Mouse (Mus musculus): Measurements from ENCODE around the gene 4931428L18Rik. TPM values are rescaled to one million over a fixed set of nuclear protein-coding genes. Genes with fewer than 3 reads are reported as not detected.
A peak's percentile ranks its signal among the peaks of the same experiment; 100 is the strongest.

The 4931428L18Rik gene
- polyA plus RNA-seq, 1 experiment from 2014 or later: not detected

DNA sequence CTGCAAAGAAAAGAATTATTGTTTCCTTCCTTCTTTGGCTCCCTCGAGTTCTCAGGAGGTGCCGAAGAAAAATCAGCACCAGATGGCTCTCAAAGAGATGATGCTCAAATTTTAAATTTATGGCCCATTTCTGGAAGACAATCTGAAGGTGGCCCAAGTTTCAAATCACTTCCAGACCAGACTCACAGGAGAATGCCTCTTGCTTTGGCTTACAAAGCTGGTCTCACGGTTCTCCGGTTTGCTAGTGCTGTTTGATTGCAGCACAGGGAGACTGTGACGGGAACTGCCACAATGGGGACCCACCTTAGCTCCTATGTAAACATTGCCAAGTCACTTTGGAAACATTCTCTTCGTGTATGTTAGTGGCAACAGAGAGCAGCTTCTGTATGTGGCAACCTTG lies 72.8 kb downstream of the 4931428L18Rik start:
- H3K27ac ChIP-seq: no peak overlapping the region
- H3K27me3 ChIP-seq: no peaks in the 10 kb centered on the region
- WGBS: 15% methylated on average over 6 of the region's 6 CpGs
- no peak overlapping the region for H3K9ac ChIP-seq (replicated peaks)
- H3K4me2 ChIP-seq: peak overlapping the region; percentile 15; the same call in 1 of the 2 replicates
- H3K4me3 ChIP-seq (replicated peaks): no peak overlapping the region
- H3K4me1 ChIP-seq (replicated peaks): peaks cover 21% of the 10 kb centered on the region
- H3K36me3 ChIP-seq: no peaks in the 10 kb centered on the region
- H3K9me3 ChIP-seq: no peaks in the 10 kb centered on the region
- peak; percentile 50; the same call in 1 of the 2 replicates for ATAC-seq (ENCODE audit: insufficient number of reproducible peaks, insufficient read depth, low FRiP score, low TSS enrichment, low read depth)

DNA sequence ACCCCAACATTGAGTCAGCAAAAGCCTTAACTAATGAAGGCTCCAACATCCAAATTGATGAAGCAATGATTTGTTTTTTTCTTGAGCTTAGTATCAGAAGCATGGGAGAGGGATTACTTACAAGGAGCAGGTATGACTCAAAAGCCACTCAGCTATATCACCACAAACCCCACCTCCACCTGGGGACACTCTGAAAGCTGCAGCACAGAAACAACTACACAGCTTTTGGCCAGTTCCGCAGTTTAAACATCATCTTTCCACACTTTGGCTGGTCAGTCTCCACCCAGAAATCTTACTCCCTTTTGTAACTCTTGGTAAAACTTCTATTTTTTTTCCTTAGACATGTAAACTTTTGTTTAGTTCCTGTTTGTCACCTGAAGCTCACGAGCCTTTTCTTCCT lies 78.9 kb downstream of the 4931428L18Rik start:
- Histone ChIP-seq H3K27me3 (no peaks in the 10 kb centered on the region), H3K4me3 (replicated peaks) (no peak overlapping the region), H3K9me3 (no peaks in the 10 kb centered on the region), H3K9ac (replicated peaks) (no peak overlapping the region), H3K36me3 (no peaks in the 10 kb centered on the region), H3K4me2 (no peak overlapping the region), H3K4me1 (replicated peaks) (peaks cover under 1% of the 10 kb centered on the region), H3K27ac (no peak overlapping the region)
- WGBS: 81% methylated on average over 2 of the region's 2 CpGs
- no peak for ATAC-seq (ENCODE audit: insufficient number of reproducible peaks, insufficient read depth, low FRiP score, low TSS enrichment, low read depth)

DNA sequence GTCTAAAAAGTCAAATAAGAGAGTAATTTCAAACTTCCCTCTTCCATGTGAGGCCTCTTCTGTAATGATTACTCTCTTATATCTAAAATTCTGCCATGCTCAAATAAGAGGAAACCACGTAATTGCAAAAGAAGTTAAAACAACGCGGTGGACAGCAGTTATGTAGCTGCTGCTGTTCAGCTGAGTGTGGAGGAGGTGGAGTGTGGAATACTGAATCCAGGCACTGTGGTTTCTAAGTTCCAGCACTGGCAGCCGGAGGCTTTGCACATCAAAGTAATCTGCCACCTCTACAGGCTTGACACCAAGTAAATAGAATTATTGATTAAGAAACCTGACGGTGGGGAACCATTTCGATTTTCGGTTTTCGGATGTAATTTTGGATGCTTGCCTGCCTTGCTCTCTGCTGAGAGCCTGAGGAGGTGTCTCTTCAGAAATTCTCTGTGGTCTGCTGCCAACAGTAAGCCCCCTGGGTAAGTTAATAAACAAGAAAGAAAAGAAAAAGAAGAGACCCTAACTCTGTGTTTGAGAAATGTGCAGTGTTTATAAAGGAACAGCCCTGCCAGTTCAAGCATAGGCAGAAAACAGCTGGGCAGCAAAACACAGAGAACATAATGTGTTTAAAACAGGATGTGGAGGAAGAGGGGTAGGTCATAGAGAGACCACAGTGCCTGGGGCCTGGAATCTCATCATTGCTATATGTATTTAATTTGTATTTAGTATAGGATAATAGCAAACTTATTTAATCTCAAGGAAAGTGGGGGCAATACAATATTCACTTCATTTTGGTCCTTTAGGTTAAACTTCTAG lies 80.0 kb downstream of the 4931428L18Rik start:
- H3K4me2 ChIP-seq: no peak overlapping the region

DNA sequence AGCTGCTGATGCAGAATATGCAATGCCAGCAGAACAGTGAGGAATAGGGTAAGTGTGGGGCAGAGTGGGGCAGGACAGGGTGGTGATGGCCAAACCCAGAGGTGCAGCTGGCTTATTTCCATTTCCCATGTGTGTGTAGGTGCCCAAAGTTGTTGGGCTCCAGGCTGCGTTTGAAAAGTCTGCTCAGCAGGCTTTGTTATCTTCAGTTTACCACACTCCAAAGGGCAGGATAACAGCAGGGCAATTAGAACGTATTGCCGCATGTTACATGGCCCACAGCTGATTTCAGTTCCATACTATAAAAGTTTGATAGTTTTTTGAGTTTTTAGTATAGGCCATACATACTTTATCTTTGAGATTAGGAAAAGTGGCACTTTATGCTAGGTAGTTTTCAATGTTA lies 84.1 kb downstream of the 4931428L18Rik start:
- 60% methylated on average over 3 of the region's 3 CpGs for WGBS
- ATAC-seq (ENCODE audit: insufficient number of reproducible peaks, insufficient read depth, low FRiP score, low TSS enrichment, low read depth): no peak
- Histone ChIP-seq H3K27me3 (no peaks in the 10 kb centered on the region), H3K4me3 (replicated peaks) (no peak overlapping the region), H3K9ac (replicated peaks) (no peak overlapping the region), H3K4me1 (replicated peaks) (no peaks in the 10 kb centered on the region), H3K27ac (no peak overlapping the region), H3K9me3 (no peaks in the 10 kb centered on the region), H3K36me3 (no peaks in the 10 kb centered on the region), H3K4me2 (no peak overlapping the region)

More for the DNA sequence above, 80.0 kb downstream of the 4931428L18Rik start:
- 42% methylated on average over 8 of the region's 8 CpGs for WGBS
- no peaks in the 10 kb centered on the region for H3K9me3 ChIP-seq
- no peak for ATAC-seq (ENCODE audit: insufficient number of reproducible peaks, insufficient read depth, low FRiP score, low TSS enrichment, low read depth)
- no peak overlapping the region for H3K4me3 ChIP-seq (replicated peaks)
- H3K27me3 ChIP-seq: no peaks in the 10 kb centered on the region
- no peaks in the 10 kb centered on the region for H3K4me1 ChIP-seq (replicated peaks)
- H3K9ac ChIP-seq (replicated peaks): no peak overlapping the region
- H3K27ac ChIP-seq: no peak overlapping the region
- no peaks in the 10 kb centered on the region for H3K36me3 ChIP-seq

DNA sequence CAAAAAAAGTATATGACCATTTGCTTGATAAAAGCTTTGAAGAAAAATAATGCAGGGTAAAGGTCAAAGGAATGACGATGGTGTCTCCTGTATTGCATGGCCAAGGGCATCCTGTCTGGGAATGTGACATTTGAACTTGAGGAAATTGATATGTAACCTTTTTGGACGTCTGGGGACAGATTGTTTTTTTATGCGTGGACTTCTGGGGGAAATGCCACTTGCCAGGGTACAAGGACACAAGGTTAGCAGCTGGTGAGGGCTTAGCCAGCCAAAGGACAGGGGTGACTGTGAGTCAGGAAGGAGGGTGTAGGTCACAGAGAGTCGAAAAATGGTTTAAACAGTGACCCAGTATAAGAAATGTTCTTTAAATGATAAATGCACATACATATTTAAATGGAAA lies 109.0 kb downstream of the 4931428L18Rik start:
- Histone ChIP-seq H3K4me3 (replicated peaks) (no peak overlapping the region), H3K4me1 (replicated peaks) (no peaks in the 10 kb centered on the region), H3K36me3 (no peaks in the 10 kb centered on the region), H3K27me3 (no peaks in the 10 kb centered on the region), H3K4me2 (no peak overlapping the region), H3K27ac (no peak overlapping the region), H3K9me3 (no peaks in the 10 kb centered on the region), H3K9ac (replicated peaks) (no peak overlapping the region)
- WGBS: 68% methylated on average over 4 of the region's 4 CpGs
- no peak for ATAC-seq (ENCODE audit: insufficient number of reproducible peaks, insufficient read depth, low FRiP score, low TSS enrichment, low read depth)

DNA sequence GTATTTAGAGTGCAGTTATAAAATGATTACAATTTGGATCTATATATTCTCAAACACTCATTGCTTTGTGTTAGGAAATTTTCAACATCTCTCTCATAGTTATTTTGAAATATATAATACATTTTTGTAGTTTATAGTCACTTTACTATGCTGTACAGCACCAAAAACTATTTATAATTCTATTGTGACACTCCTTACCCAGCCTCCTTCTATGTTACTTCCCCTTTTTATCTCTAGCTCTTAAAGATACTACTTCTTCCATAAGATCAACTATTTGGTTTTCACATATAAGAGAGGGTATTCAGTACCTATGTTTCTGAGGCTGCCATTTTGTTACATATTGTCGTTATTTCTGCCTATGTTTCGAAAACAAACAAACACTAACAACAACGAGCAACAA lies 114.5 kb downstream of the 4931428L18Rik start:
- H3K4me1 ChIP-seq (replicated peaks): no peaks in the 10 kb centered on the region
- H3K4me2 ChIP-seq: no peak overlapping the region
- no peak overlapping the region for H3K4me3 ChIP-seq (replicated peaks)
- H3K27me3 ChIP-seq: no peaks in the 10 kb centered on the region
- H3K9me3 ChIP-seq: no peaks in the 10 kb centered on the region
- H3K36me3 ChIP-seq: no peaks in the 10 kb centered on the region
- no peak overlapping the region for H3K27ac ChIP-seq
- 89% methylated on average over 3 of the region's 3 CpGs for WGBS
- no peak for ATAC-seq (ENCODE audit: insufficient number of reproducible peaks, insufficient read depth, low FRiP score, low TSS enrichment, low read depth)
- H3K9ac ChIP-seq (replicated peaks): no peak overlapping the region

DNA sequence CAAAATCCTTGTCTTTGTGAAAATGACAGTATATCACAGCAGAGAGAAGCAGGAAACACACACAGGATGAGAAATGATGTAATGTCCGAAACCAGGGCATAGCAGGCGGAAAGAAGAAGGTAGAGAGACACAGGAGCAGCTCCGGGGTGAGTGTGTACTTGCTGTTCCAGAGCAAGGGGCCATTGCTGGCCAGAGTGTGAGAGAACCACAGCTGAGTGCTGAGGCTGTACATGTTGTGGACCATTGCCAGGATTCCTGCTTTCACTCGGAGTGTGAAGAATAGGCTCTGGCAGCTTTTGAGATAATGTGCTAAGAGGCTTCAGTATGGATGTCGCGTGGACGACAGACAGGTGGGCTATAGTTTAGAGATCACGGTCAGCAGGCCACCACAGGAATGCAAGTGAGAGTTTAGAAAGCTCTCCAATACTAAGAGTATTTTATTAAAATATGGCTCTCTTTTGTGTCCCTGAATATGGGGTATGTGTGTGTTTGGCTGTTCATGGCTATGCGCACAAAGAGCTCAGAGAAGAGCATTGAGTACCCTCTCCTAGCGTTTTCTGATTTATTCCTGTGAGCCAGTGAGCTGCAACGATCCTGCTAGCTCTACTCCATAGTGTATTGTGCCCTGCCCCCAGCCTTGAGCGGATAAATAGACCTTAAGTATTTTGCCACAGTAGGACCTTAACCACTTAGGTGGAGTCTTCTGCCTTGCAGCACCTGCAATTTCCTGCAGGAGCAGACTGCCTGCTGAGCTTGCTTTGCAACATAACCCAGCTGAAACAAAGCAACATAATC lies 119.4 kb downstream of the 4931428L18Rik start:
- Histone ChIP-seq H3K9me3 (no peaks in the 10 kb centered on the region), H3K27ac (no peak overlapping the region), H3K4me3 (replicated peaks) (no peak overlapping the region), H3K36me3 (no peaks in the 10 kb centered on the region), H3K4me2 (no peak overlapping the region), H3K4me1 (replicated peaks) (no peaks in the 10 kb centered on the region), H3K27me3 (no peaks in the 10 kb centered on the region), H3K9ac (replicated peaks) (no peak overlapping the region)
- no peak for ATAC-seq (ENCODE audit: insufficient number of reproducible peaks, insufficient read depth, low FRiP score, low TSS enrichment, low read depth)
- 79% methylated on average over 12 of the region's 12 CpGs for WGBS

DNA sequence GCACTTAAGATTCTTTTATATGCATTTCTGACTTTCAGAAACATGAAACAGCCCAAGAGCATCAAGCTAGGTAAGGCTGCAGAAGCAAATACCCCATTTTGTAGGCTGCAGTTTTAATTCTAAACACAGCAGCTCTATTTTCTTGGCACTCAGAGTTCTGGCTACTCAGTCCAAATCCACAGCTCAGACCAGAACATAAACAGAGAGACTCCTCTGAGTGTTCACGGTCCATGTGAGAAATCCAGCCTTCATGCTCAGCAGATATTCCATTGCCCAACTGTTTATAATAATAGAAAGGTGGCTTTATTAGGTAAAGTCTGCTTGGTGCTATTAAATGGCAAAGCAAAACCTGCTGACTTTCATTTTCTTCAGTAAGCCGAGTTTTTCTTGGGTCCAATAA lies 120.2 kb downstream of the 4931428L18Rik start:
- no peaks in the 10 kb centered on the region for H3K9me3 ChIP-seq
- WGBS: 49% methylated on average over 2 of the region's 2 CpGs
- no peaks in the 10 kb centered on the region for H3K27me3 ChIP-seq
- no peaks in the 10 kb centered on the region for H3K36me3 ChIP-seq
- H3K4me1 ChIP-seq (replicated peaks): no peaks in the 10 kb centered on the region
- no peak for ATAC-seq (ENCODE audit: insufficient number of reproducible peaks, insufficient read depth, low FRiP score, low TSS enrichment, low read depth)
- no peak overlapping the region for H3K4me3 ChIP-seq (replicated peaks)
- H3K4me2 ChIP-seq: no peak overlapping the region
- no peak overlapping the region for H3K27ac ChIP-seq
- no peak overlapping the region for H3K9ac ChIP-seq (replicated peaks)

DNA sequence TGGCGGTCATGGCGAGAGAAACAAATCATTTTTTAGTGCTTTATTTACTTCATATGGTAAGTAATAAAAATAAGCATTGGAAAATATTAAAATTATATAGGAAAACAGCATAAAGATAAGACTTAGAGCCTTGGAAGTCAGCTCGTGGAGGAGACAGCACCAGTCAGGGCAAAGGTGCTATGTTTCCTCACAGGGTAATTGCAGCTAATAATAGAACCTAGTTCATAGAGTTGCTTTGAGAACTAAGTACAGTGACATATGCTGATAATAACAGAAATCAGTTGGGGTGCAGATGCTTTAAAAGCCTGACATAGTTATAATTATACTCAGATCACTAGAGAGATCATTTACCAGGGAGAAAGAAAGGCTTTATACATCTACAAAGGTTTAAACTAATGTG lies 125.3 kb downstream of the 4931428L18Rik start:
- WGBS: 72% methylated on average over 3 of the region's 3 CpGs
- no peak overlapping the region for H3K4me3 ChIP-seq (replicated peaks)
- H3K36me3 ChIP-seq: no peaks in the 10 kb centered on the region
- no peaks in the 10 kb centered on the region for H3K9me3 ChIP-seq
- H3K4me1 ChIP-seq (replicated peaks): no peaks in the 10 kb centered on the region
- no peak overlapping the region for H3K4me2 ChIP-seq
- no peaks in the 10 kb centered on the region for H3K27me3 ChIP-seq
- no peak for ATAC-seq (ENCODE audit: insufficient number of reproducible peaks, insufficient read depth, low FRiP score, low TSS enrichment, low read depth)
- no peak overlapping the region for H3K9ac ChIP-seq (replicated peaks)
- H3K27ac ChIP-seq: no peak overlapping the region

DNA sequence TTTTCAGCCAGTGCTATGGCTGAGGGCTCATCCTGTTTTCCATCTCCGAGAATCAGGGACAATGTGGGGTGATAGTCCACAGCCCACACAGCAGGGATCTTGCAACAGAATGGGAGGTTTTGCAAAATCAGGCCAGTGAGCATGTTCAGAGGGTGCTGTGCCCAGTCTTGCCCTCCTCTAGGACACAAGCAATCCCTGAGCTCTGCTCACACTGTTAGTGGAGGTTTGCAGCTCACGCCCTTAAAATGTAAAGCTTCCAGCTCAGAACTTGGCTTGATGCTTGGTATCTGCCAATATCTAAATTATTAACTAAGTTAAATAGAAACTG lies 126.1 kb downstream of the 4931428L18Rik start:
- Histone ChIP-seq H3K36me3 (no peaks in the 10 kb centered on the region), H3K4me1 (replicated peaks) (no peaks in the 10 kb centered on the region), H3K4me3 (replicated peaks) (no peak overlapping the region), H3K27me3 (no peaks in the 10 kb centered on the region), H3K9ac (replicated peaks) (no peak overlapping the region), H3K4me2 (no peak overlapping the region), H3K9me3 (no peaks in the 10 kb centered on the region), H3K27ac (no peak overlapping the region)
- no peak for ATAC-seq (ENCODE audit: insufficient number of reproducible peaks, insufficient read depth, low FRiP score, low TSS enrichment, low read depth)
- WGBS: 56% methylated on average over 2 of the region's 2 CpGs

DNA sequence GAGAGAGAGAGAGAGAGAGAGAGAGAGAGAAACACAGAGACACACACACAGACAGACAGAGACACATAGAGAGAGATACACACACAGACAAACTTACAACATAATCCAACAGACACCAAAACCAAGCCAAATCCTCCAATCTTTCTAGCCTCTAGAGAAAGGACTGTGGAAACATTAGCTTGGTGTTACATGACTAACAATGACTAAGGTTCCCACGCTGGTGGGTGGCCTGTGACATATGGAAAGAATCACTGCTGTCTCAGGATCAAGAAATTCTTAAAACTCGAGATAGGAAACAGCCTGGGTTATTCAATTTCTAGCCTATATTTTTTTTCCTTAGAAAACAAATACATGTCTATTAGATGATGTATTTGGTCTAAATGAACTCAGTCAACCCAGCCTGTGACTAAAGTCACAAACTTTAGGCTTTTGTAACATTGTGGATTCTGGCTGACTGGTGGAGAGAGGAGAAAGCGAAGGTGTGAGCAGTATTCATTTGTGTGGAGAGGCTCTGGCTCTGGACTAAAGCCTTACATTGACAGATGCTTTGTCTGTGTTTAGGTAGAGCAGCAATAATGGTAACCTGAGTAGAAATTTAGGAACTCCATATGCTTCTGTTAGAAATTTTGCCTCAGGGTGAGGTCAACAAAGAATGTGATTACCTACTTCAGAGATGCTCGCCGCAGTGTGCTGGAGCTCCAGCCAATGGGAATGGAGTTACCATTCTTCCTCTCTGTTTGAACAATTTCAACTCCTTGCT lies 126.6 kb downstream of the 4931428L18Rik start:
- no peaks in the 10 kb centered on the region for H3K36me3 ChIP-seq
- no peak overlapping the region for H3K9ac ChIP-seq (replicated peaks)
- H3K4me3 ChIP-seq (replicated peaks): no peak overlapping the region
- no peaks in the 10 kb centered on the region for H3K4me1 ChIP-seq (replicated peaks)
- no peaks in the 10 kb centered on the region for H3K9me3 ChIP-seq
- no peaks in the 10 kb centered on the region for H3K27me3 ChIP-seq
- 51% methylated on average over 5 of the region's 5 CpGs for WGBS
- peak; percentile 26; the same call in 1 of the 2 replicates for ATAC-seq (ENCODE audit: insufficient number of reproducible peaks, insufficient read depth, low FRiP score, low TSS enrichment, low read depth)
- H3K27ac ChIP-seq: no peak overlapping the region
- H3K4me2 ChIP-seq: no peak overlapping the region
